In genomic region chr9:44334396-44335330, GRCm38 (mm10) we compare ENCODE assay signal across 8 mouse cellular contexts. TPM values are rescaled to one million over a fixed set of nuclear protein-coding genes. Genes with fewer than 3 reads are reported as not detected.
A peak's percentile ranks its signal among the peaks of the same experiment; 100 is the strongest.
DNase-seq lines count a peak whose midpoint lies in the region; ATAC-seq and TF ChIP-seq lines count a peak whose summit lies in the region.

TSS of gene H2afx (plus strand) at chr9:44334694.

- H3K4me2 ChIP-seq in hindbrain, postnatal 0 days (ENCODE audit: low read depth, low read length), result peak within 1 kb of the TSS; percentile 90

- H3K27ac ChIP-seq in gastrocnemius, adult 2 months, result peak within 1 kb of the TSS; percentile 95
- H3K27ac ChIP-seq in hindbrain, postnatal 0 days, result peak within 1 kb of the TSS; percentile 82
- H3K27ac ChIP-seq in left cerebral cortex, adult 2 months, result peak within 1 kb of the TSS; percentile 96

- under 1% methylated on average over 83 of the region's 91 CpGs for WGBS in hindbrain, postnatal 0 days

- peak within 1 kb of the TSS; percentile 91 for H3K9ac ChIP-seq in hindbrain, postnatal 0 days (replicated peaks; ENCODE audit: low read length)

- peak; percentile 78 for TF ChIP-seq CTCF in gastrocnemius, adult 2 months (IDR thresholded peaks at IDR 0.05)
- TF ChIP-seq CTCF in hindbrain, postnatal 0 days (IDR thresholded peaks at IDR 0.05; ENCODE audit: low read depth), result peak; percentile 58
- TF ChIP-seq CTCF in left cerebral cortex, adult 2 months (IDR thresholded peaks at IDR 0.05), result peak; percentile 56

- intact Hi-C loops in gastrocnemius, adult 2 months (cut with DNase I), result loop anchor here (1.0 kb wide), 1 partner anchor 14 kb away; the partner anchor contains the start of gene C2cd2l
- intact Hi-C loops in left cerebral cortex, adult 2 months (cut with DNase I), result loop anchor here (1.0 to 5.0 kb wide), 2 partner anchors 8 to 37 kb away; partner anchors contain the start of gene Dpagt1

- no peaks in the 10 kb centered on the region for H3K9me3 ChIP-seq in hindbrain, postnatal 0 days (ENCODE audit: low read length)

- no peaks in the 10 kb centered on the region for H3K27me3 ChIP-seq in hindbrain, postnatal 0 days (ENCODE audit: insufficient read depth, low read length)

- peak; percentile 90 for ATAC-seq in common myeloid progenitor, adult 5-6 weeks (replicated peaks; ENCODE audit: low read depth, poor library complexity, severe bottlenecking)
- ATAC-seq in hindbrain, postnatal 0 days, result peak; percentile 98
- ATAC-seq in megakaryocyte, adult 5-6 weeks (ENCODE audit: poor library complexity, severe bottlenecking), result peak; percentile 92

- H3K4me3 ChIP-seq in gastrocnemius, adult 2 months, result peak within 1 kb of the TSS; percentile 75
- peak within 1 kb of the TSS; percentile 88 for H3K4me3 ChIP-seq in hindbrain, postnatal 0 days (ENCODE audit: low read length)
- H3K4me3 ChIP-seq in left cerebral cortex, adult 2 months, result peak within 1 kb of the TSS; percentile 85

- H3K4me1 ChIP-seq in hindbrain, postnatal 0 days (ENCODE audit: insufficient read depth, low read length), result peaks cover 3% of the 10 kb centered on the region; the same call in 1 of the 2 replicates

- H3K36me3 ChIP-seq in hindbrain, postnatal 0 days (ENCODE audit: insufficient read depth, low read length), result peaks cover 36% of the 10 kb centered on the region

- peak; percentile 100 for DNase-seq in ZHBTc4 (ENCODE audit: low read depth, low spot score)
- DNase-seq in gastrocnemius, adult 2 months, result peak; percentile 97
- DNase-seq in hindbrain, postnatal 0 days (ENCODE audit: low spot score), result peak; percentile 99
- DNase-seq in left cerebral cortex, adult 2 months (ENCODE audit: extremely low spot score in 1 of 2, low spot score in 2 of 2), result peak; percentile 96 to 98
- DNase-seq in right cerebral cortex, adult 2 months (ENCODE audit: low spot score in 2 of 2), result peak; percentile 99
- DNase-seq in urinary bladder, postnatal 14 days (ENCODE audit: low spot score), result peak; percentile 99

RNA-seq across cellular contexts. Expression of gene H2afx, which starts in this region (rescaled TPM):
- 286 and 311 TPM in 2 replicates for total RNA-seq in common myeloid progenitor, adult 5-6 weeks (2017)
- 1 to 10 TPM; 8.4 to 8.7 TPM for total RNA-seq in gastrocnemius, adult 2 months (2021)
- 272 and 314 TPM in 2 replicates for total RNA-seq in hindbrain, postnatal 0 days (2014; rRNA removed)
- polyA plus RNA-seq in hindbrain, postnatal 0 days (2015; fragmentation: Nextera tagmentation; extraction: Ambion mirVana), result 123 and 136 TPM in 2 replicates
- total RNA-seq in left cerebral cortex, adult 2 months (2021), result 10 to 100 TPM; 46.1 to 53.2 TPM
- 136 and 144 TPM in 2 replicates for total RNA-seq in megakaryocyte, adult 5-6 weeks (2015)
- 239 and 262 TPM in 2 replicates for total RNA-seq in megakaryocyte, adult 5-6 weeks (2017)

Comparison
In these comparisons a context has a peak if more than half of its experiments do, and no peak if none do; other contexts are left out.
1. Peak in every context shown above with its lines: DNase-seq, ATAC-seq, H3K4me3 ChIP-seq and H3K27ac ChIP-seq.
2. RNA of gene H2afx (total RNA-seq): 286 to 311 TPM in common myeloid progenitor, adult 5-6 weeks, 272 to 314 TPM in hindbrain, postnatal 0 days, 136 to 262 TPM in megakaryocyte, adult 5-6 weeks and 46.1 to 53.2 TPM in left cerebral cortex, adult 2 months; 8.4 to 8.7 TPM in gastrocnemius, adult 2 months; every median in the first group is over 4 times any median in the second.